Mouse (Mus musculus) lung, postnatal 0 days (tissue): Measurements from ENCODE around the gene Acot3. TPM values are rescaled to one million over a fixed set of nuclear protein-coding genes. Genes with fewer than 3 reads are reported as not detected.

Experiments used
- ATAC-seq: fragments of 200-750 bp; cut with Nextera tagmentation; 2 replicates; pipeline ENCODE4 v1.8.0; 2017; ENCODE audit warnings: moderate library complexity
- DNase-seq: peaks from one replicate; pipeline ENCODE4 v3.0.0-alpha.2; 2016; ENCODE audit warnings: low spot score
- H3K27ac ChIP-seq: fragments of 300-500 bp; sonication (generic); 2 replicates; pipeline ENCODE4 v1.5.1; 2014; ENCODE audit warnings: antibody characterized with exemption, mild to moderate bottlenecking, low read length, mixed read lengths
- H3K27me3 ChIP-seq: fragments of 300-500 bp; sonication (generic); replicated peaks from 2 replicates; pipeline ENCODE4 v1.6.1; 2014; ENCODE audit warnings: low read length, mixed read lengths; ENCODE audit not compliant: insufficient read depth
- H3K36me3 ChIP-seq: fragments of 300-500 bp; sonication (generic); 2 replicates; pipeline ENCODE4 v1.6.1; 2014; ENCODE audit warnings: low read length, mixed read lengths; ENCODE audit not compliant: insufficient read depth
- H3K4me1 ChIP-seq: fragments of 300-500 bp; sonication (generic); 2 replicates; pipeline ENCODE4 v1.6.1; 2014; ENCODE audit warnings: antibody characterized with exemption, low read depth, low read length, mixed read lengths; ENCODE audit not compliant: insufficient read depth
- H3K4me2 ChIP-seq: fragments of 300-500 bp; sonication (generic); replicated peaks from 2 replicates; pipeline ENCODE4 v1.6.1; 2014; ENCODE audit warnings: low read depth, mild to moderate bottlenecking, low read length, moderate library complexity, mixed read lengths
- H3K4me3 ChIP-seq: fragments of 300-500 bp; sonication (generic); 2 replicates; pipeline ENCODE4 v1.5.1; 2014; ENCODE audit warnings: low read depth, low read length
- H3K9ac ChIP-seq: fragments of 300-500 bp; sonication (generic); replicated peaks from 2 replicates; pipeline ENCODE4 v1.6.1; 2014; ENCODE audit warnings: low read depth, mild to moderate bottlenecking
- H3K9me3 ChIP-seq: fragments of 300-500 bp; sonication (generic); 2 replicates; pipeline ENCODE4 v1.6.1; 2016; ENCODE audit warnings: low read length, mixed read lengths
- CTCF ChIP-seq: IDR thresholded peaks from 2 replicates; pipeline ENCODE4 v1.5.1; 2016; ENCODE audit warnings: antibody characterized with exemption, mild to moderate bottlenecking
- EP300 ChIP-seq: IDR thresholded peaks from 2 replicates; pipeline ENCODE4 v1.6.1; 2016; ENCODE audit warnings: antibody characterized with exemption, mild to moderate bottlenecking, control low read depth
- WGBS: fragments of 180-500 bp; shearing (Covaris S2); extraction: QIAGEN DNeasy Blood & Tissue Kit; methylation state at CpG from one replicate; pipeline ENCODE4 v1.1.7; 2014; 5-methylcytosine and 5-hydroxymethylcytosine counted together
- polyA plus RNA-seq: library from polyadenylated mRNA; unstranded; fragments of >200 nt; fragmentation: Nextera tagmentation; extraction: Ambion mirVana; gene quantifications from 2 replicates; pipeline ENCODE4 v1.2.1, GENCODE M21; 2015

The Acot3 gene
- polyA plus RNA-seq, 1 experiment from 2014 or later = not detected

DNA sequence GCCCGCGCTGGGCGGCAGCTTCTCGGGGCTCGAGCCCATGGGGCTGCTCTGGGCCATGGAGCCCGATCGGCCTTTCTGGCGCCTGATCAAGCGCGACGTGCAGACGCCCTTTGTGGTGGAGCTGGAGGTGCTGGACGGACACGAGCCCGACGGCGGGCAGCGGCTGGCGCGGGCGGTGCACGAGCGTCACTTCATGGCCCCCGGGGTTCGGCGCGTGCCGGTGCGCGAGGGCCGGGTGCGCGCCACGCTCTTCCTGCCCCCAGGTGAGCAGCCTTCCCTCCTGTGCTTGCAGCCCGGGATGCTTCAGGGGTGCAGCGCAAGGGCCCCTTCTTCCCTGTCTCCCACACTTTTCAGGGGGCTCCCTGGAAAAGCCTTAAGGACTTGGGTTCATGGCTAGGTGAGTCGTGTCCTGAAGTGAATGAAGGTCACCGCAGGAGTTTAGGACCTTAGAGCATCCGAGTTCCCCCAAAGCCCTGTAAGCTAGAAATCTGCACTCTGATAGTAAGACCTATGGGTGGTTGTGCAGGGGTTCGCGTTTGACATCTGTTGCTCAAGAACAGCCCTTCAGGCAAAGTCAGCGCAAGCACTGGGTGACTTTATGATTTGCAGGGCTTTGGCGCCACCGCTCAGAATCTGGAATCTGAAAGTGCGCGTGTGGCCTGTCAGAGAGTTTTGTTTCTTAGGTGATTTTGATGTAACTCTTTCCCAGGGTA lies 1.9 kb downstream of the Acot3 start:
- TF ChIP-seq EP300 (no peak), CTCF (peak; percentile 36)
- Histone ChIP-seq H3K4me3 (peak overlapping the region; percentile 30; the same call in 1 of the 2 replicates), H3K4me1 (no peaks in the 10 kb centered on the region), H3K9ac (no peak overlapping the region), H3K27me3 (0 out of 2 replicates have a peak, but pooled peaks cover 6% of the 10 kb centered on the region), H3K36me3 (no peaks in the 10 kb centered on the region), H3K4me2 (peak overlapping the region; percentile 62), H3K27ac (no peak overlapping the region), H3K9me3 (no peaks in the 10 kb centered on the region)
- ATAC-seq (no peak), DNase-seq (peak; percentile 54)
- WGBS = 2% methylated on average over 29 of the region's 46 CpGs

DNA sequence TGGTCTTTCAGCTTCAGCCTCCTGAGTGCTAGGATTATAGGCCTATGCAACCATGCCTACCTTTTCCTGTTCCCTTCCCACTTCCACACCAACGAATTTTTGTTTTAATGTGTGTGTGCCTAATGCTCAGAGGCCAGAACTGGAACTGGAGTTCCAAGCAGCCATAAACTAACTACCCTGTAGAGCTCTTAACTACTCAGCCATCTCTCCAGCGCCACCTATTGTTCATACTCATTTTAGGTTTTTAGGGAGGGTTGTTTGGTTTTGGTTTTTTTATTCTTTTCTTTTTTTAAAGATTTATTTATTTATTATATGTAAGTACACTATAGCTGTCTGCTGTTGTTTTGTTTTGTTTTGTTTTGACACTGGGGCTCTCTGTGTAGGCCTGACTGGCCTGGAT lies 9.0 kb downstream of the Acot3 start:
- no peaks in the 10 kb centered on the region for H3K9me3 ChIP-seq
- 25% methylated on average over 2 of the region's 2 CpGs for WGBS
- no peaks in the 10 kb centered on the region for H3K36me3 ChIP-seq
- no peak for TF ChIP-seq EP300
- peak; percentile 69 for TF ChIP-seq CTCF
- no peak overlapping the region for H3K4me3 ChIP-seq
- no peak overlapping the region for H3K9ac ChIP-seq
- no peaks in the 10 kb centered on the region for H3K4me1 ChIP-seq
- DNase-seq (peak; percentile 69), ATAC-seq (no peak)
- no peaks in the 10 kb centered on the region for H3K27me3 ChIP-seq
- no peak overlapping the region for H3K4me2 ChIP-seq
- H3K27ac ChIP-seq = no peak overlapping the region

DNA sequence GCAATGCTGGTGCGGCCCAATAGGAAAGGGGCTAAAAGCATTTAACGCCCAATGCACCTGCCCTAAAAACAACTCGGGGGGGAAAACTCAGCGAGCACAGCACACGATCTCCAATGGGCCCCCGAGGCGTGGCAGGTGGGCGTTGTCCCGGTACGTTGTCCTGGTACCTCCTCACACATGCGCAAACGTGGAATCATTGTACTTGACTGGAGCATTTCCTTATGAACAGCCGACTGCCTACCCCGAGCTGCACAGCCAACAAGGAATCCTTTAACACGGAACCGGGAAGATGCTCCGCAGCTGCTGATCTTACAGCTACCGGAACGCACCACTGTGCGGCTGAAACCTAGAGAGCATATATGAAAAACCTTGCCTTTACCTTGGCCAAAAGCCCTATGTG lies 10.4 kb downstream of the Acot3 start:
- no peak overlapping the region for H3K4me2 ChIP-seq
- H3K27me3 ChIP-seq = no peaks in the 10 kb centered on the region
- no peak for TF ChIP-seq CTCF
- H3K9me3 ChIP-seq = no peaks in the 10 kb centered on the region
- no peaks in the 10 kb centered on the region for H3K4me1 ChIP-seq
- H3K36me3 ChIP-seq = no peaks in the 10 kb centered on the region
- H3K4me3 ChIP-seq = no peak overlapping the region
- no peak overlapping the region for H3K9ac ChIP-seq
- H3K27ac ChIP-seq = no peak overlapping the region
- 92% methylated on average over 20 of the region's 20 CpGs for WGBS
- ATAC-seq (no peak), DNase-seq (no peak)

DNA sequence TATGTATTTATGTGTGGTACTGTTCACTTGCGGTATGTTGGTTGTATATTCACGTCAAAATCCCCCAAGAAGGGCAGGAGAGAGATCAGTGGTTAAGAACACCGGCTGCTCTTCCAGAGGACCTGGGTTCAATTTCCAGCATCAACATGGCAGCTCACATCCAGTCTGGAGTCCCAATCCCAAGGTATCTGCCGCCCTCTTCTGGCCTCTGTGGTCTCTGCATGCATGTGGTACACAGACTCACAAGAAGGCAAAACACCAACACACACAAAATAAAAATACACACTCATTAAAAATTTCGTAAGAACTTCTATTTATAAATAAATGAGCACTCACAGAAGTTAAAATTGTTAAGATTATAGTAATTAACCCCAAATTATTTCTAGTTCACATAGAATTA lies 11.3 kb downstream of the Acot3 start:
- Histone ChIP-seq H3K36me3 (no peaks in the 10 kb centered on the region), H3K27ac (no peak overlapping the region), H3K9me3 (no peaks in the 10 kb centered on the region), H3K4me2 (no peak overlapping the region), H3K4me1 (no peaks in the 10 kb centered on the region), H3K27me3 (0 out of 2 replicates have a peak, but pooled peaks cover under 1% of the 10 kb centered on the region), H3K9ac (no peak overlapping the region), H3K4me3 (no peak overlapping the region)
- DNase-seq = no peak
- WGBS = 73% methylated on average over 5 of the region's 5 CpGs
- no peak for ATAC-seq
- peak; percentile 50 for TF ChIP-seq CTCF
- TF ChIP-seq EP300 = no peak

- no peak overlapping the region for H3K4me3 ChIP-seq
- WGBS = 66% methylated on average over 2 of the region's 2 CpGs
- TF ChIP-seq EP300 (no peak), CTCF (no peak)
- DNase-seq (no peak), ATAC-seq (no peak)
- no peak overlapping the region for H3K9ac ChIP-seq
- H3K27ac ChIP-seq = no peak overlapping the region
- no peaks in the 10 kb centered on the region for H3K4me1 ChIP-seq
- H3K36me3 ChIP-seq = no peaks in the 10 kb centered on the region
- no peak overlapping the region for H3K4me2 ChIP-seq
- no peaks in the 10 kb centered on the region for H3K9me3 ChIP-seq
- H3K27me3 ChIP-seq = 0 out of 2 replicates have a peak, but pooled peaks cover 5% of the 10 kb centered on the region
Observed at GRCm38 (mm10) chr12:84063833-84064232, 11.9 kb downstream of the Acot3 start.

DNA sequence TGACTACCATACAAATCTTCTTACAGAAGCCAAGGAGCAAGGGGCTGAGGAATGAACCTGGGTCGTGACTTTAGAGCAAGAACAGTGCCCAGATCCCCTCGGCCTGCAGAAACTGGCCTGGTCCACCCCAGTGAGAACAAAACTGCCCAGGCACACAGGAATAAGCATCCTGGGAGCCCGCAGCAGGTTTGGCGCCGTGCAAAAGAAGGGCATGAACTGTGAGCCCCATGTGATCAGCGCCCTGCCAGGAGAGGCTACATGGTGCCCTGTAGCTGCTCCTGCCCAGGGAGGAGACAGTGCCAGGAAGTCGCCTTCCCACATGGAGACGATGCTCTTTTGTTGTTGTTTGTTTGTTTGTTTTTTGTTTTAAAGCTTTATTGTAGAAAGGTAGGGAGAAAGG lies 12.7 kb downstream of the Acot3 start:
- TF ChIP-seq CTCF (no peak), EP300 (no peak)
- H3K27ac ChIP-seq = no peak overlapping the region
- H3K9ac ChIP-seq = no peak overlapping the region
- H3K4me1 ChIP-seq = no peaks in the 10 kb centered on the region
- no peak for DNase-seq
- no peak for ATAC-seq
- WGBS = 72% methylated on average over 8 of the region's 8 CpGs
- H3K36me3 ChIP-seq = no peaks in the 10 kb centered on the region
- H3K4me3 ChIP-seq = no peak overlapping the region
- no peaks in the 10 kb centered on the region for H3K9me3 ChIP-seq
- no peak overlapping the region for H3K4me2 ChIP-seq
- 0 out of 2 replicates have a peak, but pooled peaks cover 8% of the 10 kb centered on the region for H3K27me3 ChIP-seq
